Mouse (Mus musculus): ENCODE results near the gene Gk2. TPM values are rescaled to one million over a fixed set of nuclear protein-coding genes. Genes with fewer than 3 reads are reported as not detected.

Gk2 gene
- polyA plus RNA-seq (2015; fragmentation: Nextera tagmentation; extraction: Ambion mirVana), result not detected in 2 replicates

DNA sequence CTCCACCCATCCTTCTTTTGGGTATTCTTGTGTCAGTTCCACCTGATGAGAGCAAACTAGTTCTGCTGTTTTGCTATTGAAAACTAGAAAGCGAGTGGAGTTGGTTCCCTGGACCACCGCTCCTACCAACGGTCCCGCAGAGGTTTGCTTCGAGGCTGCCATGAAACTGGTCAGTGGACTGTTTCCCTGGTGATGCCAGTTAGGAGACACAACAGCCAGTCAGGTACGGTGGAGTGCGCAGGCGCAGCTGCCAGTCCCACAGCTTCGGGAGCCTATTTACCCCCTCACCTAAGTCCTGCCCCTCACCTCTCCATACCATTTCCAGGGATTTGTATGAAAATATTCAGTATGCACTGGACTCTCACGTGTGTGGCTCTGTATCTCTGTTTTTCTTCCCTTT is at the start of gene Gk2:
Gene Gk2, minus strand, starts transcription at position 206 of the 400 bp plus-strand sequence.
- H3K4me2 ChIP-seq, result no peak within 1 kb of the TSS
- no peak for ATAC-seq (ENCODE audit: insufficient read depth, low FRiP score, low read depth)
- H3K9me3 ChIP-seq, result no peaks in the 10 kb centered on the region
- no peak within 1 kb of the TSS for H3K4me3 ChIP-seq (replicated peaks)
- no peak within 1 kb of the TSS for H3K27ac ChIP-seq
- no peak within 1 kb of the TSS for H3K9ac ChIP-seq
- H3K36me3 ChIP-seq, result no peaks in the 10 kb centered on the region
- no peaks in the 10 kb centered on the region for H3K4me1 ChIP-seq
- no peaks in the 10 kb centered on the region for H3K27me3 ChIP-seq (replicated peaks)
- whole genome bisulfite sequencing, result 93% methylated on average over 10 of the region's 10 CpGs

DNA sequence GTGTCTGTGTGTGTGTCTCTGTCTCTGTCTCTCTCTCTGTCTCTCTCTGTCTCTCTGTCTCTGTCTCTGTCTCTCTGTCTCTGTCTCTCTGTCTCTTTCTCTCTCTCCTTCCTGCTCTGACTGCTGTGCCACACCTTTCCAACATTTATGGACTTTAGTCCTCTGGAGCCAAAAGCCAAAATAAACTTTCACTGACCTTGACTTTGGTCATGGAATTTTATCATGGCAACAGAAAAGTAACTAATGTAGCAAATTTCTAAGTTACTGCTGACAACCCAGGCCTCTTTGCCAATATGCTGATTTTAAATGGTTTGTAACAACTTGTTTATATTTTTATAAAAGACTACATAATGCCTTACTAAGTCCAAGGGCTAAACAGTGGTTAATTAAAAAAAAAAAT is 41.2 kb upstream of the Gk2 start:
- Histone ChIP-seq H3K4me3 (replicated peaks) (no peak overlapping the region), H3K4me1 (no peaks in the 10 kb centered on the region), H3K9me3 (no peaks in the 10 kb centered on the region), H3K9ac (no peak overlapping the region), H3K27ac (no peak overlapping the region), H3K36me3 (no peaks in the 10 kb centered on the region), H3K27me3 (replicated peaks) (no peaks in the 10 kb centered on the region), H3K4me2 (no peak overlapping the region)
- ATAC-seq (ENCODE audit: insufficient read depth, low FRiP score, low read depth), result no peak

DNA sequence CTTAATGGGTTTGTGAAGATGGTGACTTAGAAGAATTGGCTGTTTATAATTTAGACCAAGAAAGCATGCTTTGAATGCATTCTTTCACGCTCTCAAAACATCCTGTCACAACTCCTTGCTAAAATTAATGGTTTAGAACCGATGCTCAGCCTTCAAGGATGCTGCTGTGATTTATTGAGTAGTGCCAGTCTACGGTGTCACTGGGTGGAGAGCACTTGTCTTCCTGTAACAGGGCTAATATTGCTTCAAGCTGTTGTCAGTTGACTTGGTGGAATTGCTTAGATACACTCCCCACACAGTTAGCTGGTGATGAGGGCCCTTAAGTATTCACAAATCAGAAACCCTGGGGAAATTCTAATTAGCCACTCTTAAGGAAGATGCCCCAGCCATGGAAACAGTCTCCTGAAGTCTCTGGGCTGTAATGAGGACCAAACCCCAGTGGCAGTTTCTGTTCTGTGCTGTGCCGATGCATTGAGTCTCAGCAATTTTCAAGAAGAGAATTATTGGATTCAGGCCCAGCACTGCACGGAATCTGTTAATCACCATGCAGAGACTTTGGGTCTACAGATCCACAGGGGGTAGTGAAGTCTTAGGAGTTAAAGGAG is 38.8 kb upstream of the Gk2 start:
- no peak for ATAC-seq (ENCODE audit: insufficient read depth, low FRiP score, low read depth)
- H3K9ac ChIP-seq, result no peak overlapping the region
- no peaks in the 10 kb centered on the region for H3K27me3 ChIP-seq (replicated peaks)
- H3K9me3 ChIP-seq, result no peaks in the 10 kb centered on the region
- H3K4me2 ChIP-seq, result no peak overlapping the region
- no peaks in the 10 kb centered on the region for H3K4me1 ChIP-seq
- H3K4me3 ChIP-seq (replicated peaks), result no peak overlapping the region
- H3K27ac ChIP-seq, result no peak overlapping the region
- no peaks in the 10 kb centered on the region for H3K36me3 ChIP-seq
- 58% methylated on average over 5 of the region's 5 CpGs for WGBS

DNA sequence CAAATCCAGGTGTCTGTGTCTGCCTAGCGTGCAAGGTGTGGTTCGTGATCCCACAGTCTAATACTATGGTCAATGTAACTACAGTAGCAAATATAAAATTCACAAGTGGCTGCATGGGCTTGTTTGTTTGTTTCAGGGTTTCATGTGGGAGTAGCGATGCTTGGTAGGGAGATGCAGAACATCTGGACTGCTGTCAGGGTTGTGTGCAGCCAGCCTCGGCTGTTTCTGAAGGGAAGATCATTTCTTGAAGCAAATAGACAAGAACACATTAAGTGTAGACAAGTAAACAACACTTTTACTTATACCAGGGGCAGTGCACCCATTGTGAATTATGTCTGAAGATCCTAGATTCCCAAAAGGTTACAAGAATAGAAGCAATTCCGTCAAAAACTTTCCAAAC is 36.6 kb upstream of the Gk2 start:
- H3K27me3 ChIP-seq (replicated peaks), result no peaks in the 10 kb centered on the region
- H3K9me3 ChIP-seq, result no peaks in the 10 kb centered on the region
- no peak overlapping the region for H3K9ac ChIP-seq
- 60% methylated on average over 5 of the region's 5 CpGs for WGBS
- H3K4me2 ChIP-seq, result no peak overlapping the region
- no peak overlapping the region for H3K27ac ChIP-seq
- no peak overlapping the region for H3K4me3 ChIP-seq (replicated peaks)
- ATAC-seq (ENCODE audit: insufficient read depth, low FRiP score, low read depth), result no peak
- no peaks in the 10 kb centered on the region for H3K36me3 ChIP-seq
- no peaks in the 10 kb centered on the region for H3K4me1 ChIP-seq

DNA sequence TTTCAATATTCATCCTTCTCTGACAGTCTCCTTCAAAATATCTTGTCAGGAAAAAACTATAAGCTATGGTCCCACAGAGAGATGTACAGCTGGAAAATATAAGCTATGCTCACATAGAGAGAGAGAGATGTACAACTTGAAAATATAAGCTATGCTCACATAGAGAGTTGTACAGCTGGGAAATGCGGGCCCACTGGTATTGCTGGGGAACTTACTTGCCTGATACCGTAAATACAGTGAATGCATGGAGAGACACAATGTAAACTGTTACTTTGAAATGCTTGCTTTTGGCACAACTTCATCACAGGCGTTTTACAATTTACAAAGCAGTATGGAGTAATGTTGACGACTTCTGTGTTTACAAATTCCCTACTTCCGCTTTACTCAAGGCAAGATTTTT is 29.3 kb upstream of the Gk2 start:
- H3K9me3 ChIP-seq, result no peaks in the 10 kb centered on the region
- no peaks in the 10 kb centered on the region for H3K27me3 ChIP-seq (replicated peaks)
- H3K4me1 ChIP-seq, result no peaks in the 10 kb centered on the region
- no peak overlapping the region for H3K4me2 ChIP-seq
- H3K36me3 ChIP-seq, result no peaks in the 10 kb centered on the region
- H3K4me3 ChIP-seq (replicated peaks), result no peak overlapping the region
- H3K27ac ChIP-seq, result no peak overlapping the region
- ATAC-seq (ENCODE audit: insufficient read depth, low FRiP score, low read depth), result no peak
- 62% methylated on average over 5 of the region's 5 CpGs for WGBS
- no peak overlapping the region for H3K9ac ChIP-seq

DNA sequence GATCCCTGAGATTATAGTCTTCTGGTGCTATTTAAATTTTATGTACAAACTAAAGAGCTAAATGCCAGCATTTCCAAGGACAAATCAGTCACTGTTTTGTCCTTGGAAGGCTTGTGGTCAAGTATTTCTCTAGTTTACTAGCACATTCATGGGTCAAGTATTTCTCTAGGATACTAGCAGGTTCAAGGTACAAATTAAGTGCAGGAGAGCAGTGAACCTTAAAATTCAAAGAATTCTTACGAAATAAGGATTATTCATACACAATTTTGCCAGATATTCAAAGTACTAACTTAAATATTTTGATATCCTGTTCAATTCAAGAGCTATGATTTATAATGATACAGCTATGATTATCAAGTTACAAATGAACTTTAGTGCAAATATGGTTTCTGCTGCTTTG is 23.2 kb upstream of the Gk2 start:
- Histone ChIP-seq H3K27ac (no peak overlapping the region), H3K27me3 (replicated peaks) (no peaks in the 10 kb centered on the region), H3K4me3 (replicated peaks) (no peak overlapping the region), H3K9me3 (no peaks in the 10 kb centered on the region), H3K9ac (no peak overlapping the region), H3K36me3 (no peaks in the 10 kb centered on the region), H3K4me2 (no peak overlapping the region), H3K4me1 (no peaks in the 10 kb centered on the region)
- no peak for ATAC-seq (ENCODE audit: insufficient read depth, low FRiP score, low read depth)
- WGBS, result 63% methylated on average over 1 of the region's 1 CpGs

DNA sequence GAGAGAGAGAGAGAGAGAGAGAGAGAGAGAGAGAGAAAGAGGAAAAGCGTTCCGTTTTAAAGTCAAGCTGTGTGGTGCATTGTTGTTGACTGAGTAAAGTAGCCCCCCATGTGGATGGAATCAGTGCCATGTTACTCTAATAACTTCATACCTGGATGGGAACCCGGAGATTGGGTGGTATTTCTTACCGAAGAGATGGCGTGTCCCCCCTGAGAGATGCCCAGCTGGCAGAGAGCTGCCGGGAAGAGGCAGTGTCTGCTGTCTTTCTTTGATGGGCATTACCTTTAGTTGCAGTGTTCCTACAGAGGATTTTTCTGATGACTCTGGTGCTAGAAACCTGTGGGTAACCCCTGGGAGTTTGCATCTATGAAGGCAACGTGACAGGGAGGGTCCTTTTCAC is 10.4 kb upstream of the Gk2 start:
- Histone ChIP-seq H3K4me2 (no peak overlapping the region), H3K27ac (no peak overlapping the region), H3K36me3 (no peaks in the 10 kb centered on the region), H3K9ac (no peak overlapping the region), H3K4me3 (replicated peaks) (no peak overlapping the region), H3K4me1 (no peaks in the 10 kb centered on the region), H3K27me3 (replicated peaks) (no peaks in the 10 kb centered on the region), H3K9me3 (no peaks in the 10 kb centered on the region)
- 90% methylated on average over 7 of the region's 7 CpGs for WGBS
- ATAC-seq (ENCODE audit: insufficient read depth, low FRiP score, low read depth), result no peak

DNA sequence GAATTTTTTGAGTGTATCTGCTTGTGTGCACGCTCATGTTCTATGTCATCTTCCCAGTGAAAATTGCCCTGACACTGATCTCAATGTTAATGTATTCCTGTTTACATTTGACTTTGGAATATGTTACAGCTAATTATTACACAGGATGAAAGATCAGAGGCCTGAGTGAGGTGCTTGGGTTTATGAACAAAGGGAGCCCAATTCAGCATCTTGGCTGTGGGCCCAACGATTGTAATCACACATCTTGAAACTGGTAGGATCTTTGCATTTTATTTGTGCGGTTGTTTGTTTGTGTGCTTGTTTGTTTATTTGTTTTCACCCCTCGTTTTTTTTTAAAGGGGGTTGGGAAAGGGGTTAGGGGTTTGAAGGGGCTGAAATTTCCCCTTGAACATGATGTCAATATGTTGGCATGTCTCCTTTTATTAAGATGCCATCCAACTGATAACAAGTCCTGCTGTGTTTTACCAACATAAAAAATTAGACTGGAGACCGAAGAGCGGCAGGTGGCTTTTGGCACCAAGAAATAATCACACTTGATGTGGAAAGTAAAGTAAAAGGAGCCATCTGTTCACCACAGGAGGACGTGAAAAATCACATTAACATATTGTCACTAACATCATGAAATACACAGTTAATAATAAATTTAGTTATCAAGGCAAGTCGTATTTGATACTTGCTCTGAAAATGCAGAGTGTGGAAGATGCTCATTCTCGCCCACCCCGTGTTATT is 9.8 kb upstream of the Gk2 start:
- Histone ChIP-seq H3K9me3 (no peaks in the 10 kb centered on the region), H3K4me3 (replicated peaks) (no peak overlapping the region), H3K4me2 (no peak overlapping the region), H3K36me3 (no peaks in the 10 kb centered on the region), H3K27ac (no peak overlapping the region), H3K4me1 (no peaks in the 10 kb centered on the region), H3K27me3 (replicated peaks) (no peaks in the 10 kb centered on the region), H3K9ac (no peak overlapping the region)
- WGBS, result 76% methylated on average over 10 of the region's 10 CpGs
- no peak for ATAC-seq (ENCODE audit: insufficient read depth, low FRiP score, low read depth)

DNA sequence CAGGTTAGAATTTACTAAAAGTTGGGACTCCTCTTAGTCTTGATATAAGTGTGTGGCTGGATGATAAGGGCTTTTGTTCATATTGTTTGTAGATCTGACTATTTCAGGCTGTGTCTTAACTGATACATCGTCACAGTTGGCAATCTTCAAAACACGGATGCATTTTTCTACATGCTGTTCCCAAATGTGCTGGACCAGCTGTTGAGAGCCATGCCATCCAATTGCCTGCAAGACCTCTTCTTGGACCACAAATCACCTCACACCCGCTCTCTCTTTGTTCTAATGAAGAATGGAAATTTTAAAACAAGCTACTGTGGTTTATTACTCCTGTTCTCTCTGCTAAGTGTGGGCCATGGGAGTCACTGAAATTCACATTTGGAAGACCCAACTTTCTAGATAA is 9.1 kb upstream of the Gk2 start:
- H3K27ac ChIP-seq, result no peak overlapping the region
- H3K4me3 ChIP-seq (replicated peaks), result no peak overlapping the region
- no peaks in the 10 kb centered on the region for H3K4me1 ChIP-seq
- no peak overlapping the region for H3K4me2 ChIP-seq
- H3K9me3 ChIP-seq, result no peaks in the 10 kb centered on the region
- ATAC-seq (ENCODE audit: insufficient read depth, low FRiP score, low read depth), result no peak
- WGBS, result 84% methylated on average over 3 of the region's 3 CpGs
- no peak overlapping the region for H3K9ac ChIP-seq
- no peaks in the 10 kb centered on the region for H3K27me3 ChIP-seq (replicated peaks)
- no peaks in the 10 kb centered on the region for H3K36me3 ChIP-seq

DNA sequence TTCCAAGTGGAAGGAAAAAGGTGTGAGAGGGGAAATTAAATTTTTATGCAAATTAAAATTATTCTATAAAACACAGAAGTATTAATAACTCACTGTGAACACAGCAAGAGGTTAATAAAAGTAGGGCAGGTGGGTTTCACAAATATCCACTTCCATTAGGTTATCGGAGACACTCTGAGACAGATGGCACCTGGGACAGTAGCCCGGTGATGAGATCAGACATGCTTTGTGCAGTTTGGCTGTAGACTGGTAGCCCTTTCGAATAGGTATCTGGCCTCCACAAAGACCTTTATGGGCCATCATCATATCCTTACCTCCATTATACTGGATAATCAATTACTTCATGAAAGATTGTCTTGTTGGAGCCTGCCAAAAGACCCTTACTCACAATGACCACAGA is 6.0 kb upstream of the Gk2 start:
- Histone ChIP-seq H3K27me3 (replicated peaks) (no peaks in the 10 kb centered on the region), H3K4me1 (no peaks in the 10 kb centered on the region), H3K27ac (no peak overlapping the region), H3K9me3 (no peaks in the 10 kb centered on the region), H3K4me2 (no peak overlapping the region), H3K36me3 (no peaks in the 10 kb centered on the region), H3K4me3 (replicated peaks) (no peak overlapping the region), H3K9ac (no peak overlapping the region)
- no peak for ATAC-seq (ENCODE audit: insufficient read depth, low FRiP score, low read depth)
- WGBS, result 87% methylated on average over 3 of the region's 3 CpGs

DNA sequence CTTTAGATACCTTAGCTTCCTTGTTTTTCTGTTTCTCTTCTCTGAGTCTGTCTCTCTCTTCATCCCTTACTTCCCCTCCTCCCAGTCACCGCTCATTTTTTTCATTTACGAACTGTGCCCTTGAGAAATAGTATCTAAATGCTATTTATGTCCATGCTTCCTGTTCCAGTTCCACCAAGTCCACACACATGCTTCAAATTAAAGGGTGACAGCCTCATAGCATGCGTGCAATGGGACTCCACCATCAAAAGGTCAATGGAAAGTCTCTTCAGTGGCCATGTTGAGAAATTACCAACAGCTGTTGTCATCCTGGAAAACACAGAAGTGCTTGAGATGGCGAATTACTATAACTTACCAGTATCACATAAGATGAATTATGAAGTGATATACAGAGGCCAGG is 5.4 kb downstream of the Gk2 start:
- WGBS, result 85% methylated on average over 4 of the region's 4 CpGs
- no peaks in the 10 kb centered on the region for H3K36me3 ChIP-seq
- H3K27ac ChIP-seq, result no peak overlapping the region
- no peak overlapping the region for H3K4me2 ChIP-seq
- H3K9me3 ChIP-seq, result no peaks in the 10 kb centered on the region
- no peaks in the 10 kb centered on the region for H3K27me3 ChIP-seq (replicated peaks)
- H3K4me3 ChIP-seq (replicated peaks), result no peak overlapping the region
- ATAC-seq (ENCODE audit: insufficient read depth, low FRiP score, low read depth), result no peak
- H3K9ac ChIP-seq, result no peak overlapping the region
- no peaks in the 10 kb centered on the region for H3K4me1 ChIP-seq

DNA sequence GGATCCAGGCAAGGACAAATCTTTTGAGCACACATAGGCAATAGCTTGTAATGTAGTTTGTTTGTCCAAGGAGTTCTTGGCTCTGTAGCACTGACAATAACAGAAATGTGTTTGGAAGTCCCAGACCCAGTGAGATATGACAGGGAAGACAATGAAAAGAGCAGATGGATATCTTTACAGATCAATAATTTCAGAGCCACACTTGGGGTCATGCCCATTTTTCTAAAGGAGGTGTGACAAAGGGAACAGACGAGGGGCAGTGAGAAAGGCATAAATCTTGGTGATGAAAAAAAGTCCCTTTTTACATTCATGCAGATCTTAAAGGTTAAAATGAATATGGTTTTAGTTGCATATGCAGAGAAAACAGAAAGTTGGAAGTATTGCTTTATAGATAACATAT is 12.6 kb downstream of the Gk2 start:
- no peak overlapping the region for H3K9ac ChIP-seq
- H3K4me3 ChIP-seq (replicated peaks), result no peak overlapping the region
- no peak overlapping the region for H3K27ac ChIP-seq
- H3K36me3 ChIP-seq, result no peaks in the 10 kb centered on the region
- 54% methylated on average over 1 of the region's 1 CpGs for WGBS
- H3K27me3 ChIP-seq (replicated peaks), result no peaks in the 10 kb centered on the region
- ATAC-seq (ENCODE audit: insufficient read depth, low FRiP score, low read depth), result no peak
- H3K4me2 ChIP-seq, result no peak overlapping the region
- H3K4me1 ChIP-seq, result no peaks in the 10 kb centered on the region
- no peaks in the 10 kb centered on the region for H3K9me3 ChIP-seq

DNA sequence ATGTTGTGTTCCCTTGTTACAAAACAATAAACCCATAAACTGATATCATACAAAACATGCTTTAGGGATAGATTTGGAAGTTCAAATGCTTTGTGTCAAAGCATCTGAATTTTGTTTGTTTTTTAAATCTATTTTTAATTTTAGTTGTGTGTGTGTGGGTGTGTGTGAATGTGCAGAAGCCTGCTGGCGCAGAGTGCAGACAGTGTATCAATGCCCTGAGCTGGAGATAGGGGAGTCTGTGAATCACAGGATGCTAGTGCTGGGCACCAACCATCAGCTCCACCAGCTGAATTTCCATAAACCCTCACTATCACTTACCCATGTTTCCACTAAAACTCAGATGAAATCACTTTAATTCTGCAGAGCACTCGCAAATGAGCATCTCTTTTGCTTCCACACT is 24.3 kb downstream of the Gk2 start:
- no peak overlapping the region for H3K4me2 ChIP-seq
- no peaks in the 10 kb centered on the region for H3K36me3 ChIP-seq
- ATAC-seq (ENCODE audit: insufficient read depth, low FRiP score, low read depth), result no peak
- H3K9me3 ChIP-seq, result no peaks in the 10 kb centered on the region
- 87% methylated on average over 2 of the region's 2 CpGs for WGBS
- H3K4me3 ChIP-seq (replicated peaks), result no peak overlapping the region
- no peaks in the 10 kb centered on the region for H3K4me1 ChIP-seq
- no peak overlapping the region for H3K27ac ChIP-seq
- no peak overlapping the region for H3K9ac ChIP-seq
- no peaks in the 10 kb centered on the region for H3K27me3 ChIP-seq (replicated peaks)

Measured in stomach, embryonic 15.5 days (tissue).